Mouse (Mus musculus) adrenal gland, adult 8-10 months (tissue): ENCODE measurements around the gene Eloa. TPM values are rescaled to one million over a fixed set of nuclear protein-coding genes. Genes with fewer than 3 reads are reported as not detected.
"Not testable (repeated sequence)": the region's sequence is repeated elsewhere in the genome, so short reads cannot be mapped to it uniquely, and the experiment has no call there.

Experiments
- DNase-seq: peaks from one replicate; pipeline ENCODE4 v3.0.0; 2022
- total RNA-seq, 4 experiments: library from RNA; stranded (reverse); gene quantifications; 2 replicates each; pipeline ENCODE4 v1.2.4; 2022

Gene Eloa
- total RNA-seq, 4 experiments from 2014 or later = 38.6 to 44.8 (median 43.9) TPM

DNA sequence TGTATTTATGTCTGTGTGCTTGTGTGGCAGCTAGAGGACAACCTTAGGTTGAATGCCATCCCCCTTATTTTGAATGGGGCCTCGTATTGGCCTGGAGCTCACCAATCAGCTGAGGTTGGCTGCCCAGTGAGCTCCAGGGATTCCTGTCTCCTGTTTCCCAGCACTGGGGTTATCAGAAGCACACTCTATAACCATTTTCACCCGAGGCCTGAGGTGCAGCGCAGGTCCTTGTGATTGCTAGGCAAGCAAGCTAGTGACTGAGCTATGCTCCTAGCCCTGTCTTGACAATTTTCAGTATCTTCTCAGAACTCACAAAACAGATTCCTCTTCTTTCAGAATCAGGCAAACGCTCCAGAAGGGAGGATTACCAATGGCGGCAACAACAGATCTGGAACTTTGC, 37.0 kb downstream of the Eloa start:
- DNase-seq = no peak

DNA sequence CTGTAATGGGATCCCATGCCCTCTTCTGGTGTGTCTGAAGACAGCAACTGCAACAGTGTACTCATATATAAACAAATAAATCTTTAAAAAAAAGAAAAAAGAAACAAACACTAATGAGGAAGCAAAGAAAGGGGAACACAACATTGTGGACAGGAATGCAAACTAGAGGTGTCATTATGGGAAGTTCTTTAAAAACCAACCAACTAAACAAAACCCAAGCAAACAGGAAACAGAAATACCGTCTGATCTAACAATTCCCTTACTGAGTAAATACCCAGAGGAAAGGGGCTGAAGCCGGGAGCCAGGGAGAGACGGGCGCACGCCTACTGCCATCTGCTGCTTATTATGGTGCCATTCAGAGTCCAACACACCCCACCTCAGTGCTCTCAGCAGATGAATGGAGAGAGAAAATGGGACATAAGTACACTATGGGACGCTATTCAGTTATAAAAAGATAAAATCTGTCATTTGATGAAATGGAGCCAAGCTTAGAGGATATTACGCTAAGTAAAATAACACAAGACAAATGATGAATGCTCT, 40.0 kb downstream of the Eloa start:
- no peak for DNase-seq

DNA sequence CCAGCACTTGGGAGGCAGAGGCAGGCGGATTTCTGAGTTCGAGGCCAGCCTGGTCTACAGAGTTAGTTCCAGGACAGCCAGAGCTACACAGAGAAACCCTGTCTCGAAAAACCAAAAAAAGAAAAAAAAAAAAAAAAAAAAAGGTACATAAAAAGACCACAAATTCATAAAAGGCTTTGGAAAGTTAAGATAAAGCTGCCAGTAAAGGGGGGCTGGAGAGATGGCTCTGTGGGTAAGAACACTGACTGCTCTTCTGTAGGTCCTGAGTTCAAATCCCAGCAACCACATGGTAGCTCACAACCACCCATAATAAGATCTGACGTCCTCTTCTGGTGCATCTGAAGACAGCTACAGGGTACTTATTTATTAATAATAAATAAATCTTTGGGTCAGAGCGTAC, 41.3 kb downstream of the Eloa start:
- DNase-seq = not testable (repeated sequence)

GRCm38 (mm10) chr4:135976146-135976545, 45.4 kb downstream of the Eloa start:
- no peak for DNase-seq

DNA sequence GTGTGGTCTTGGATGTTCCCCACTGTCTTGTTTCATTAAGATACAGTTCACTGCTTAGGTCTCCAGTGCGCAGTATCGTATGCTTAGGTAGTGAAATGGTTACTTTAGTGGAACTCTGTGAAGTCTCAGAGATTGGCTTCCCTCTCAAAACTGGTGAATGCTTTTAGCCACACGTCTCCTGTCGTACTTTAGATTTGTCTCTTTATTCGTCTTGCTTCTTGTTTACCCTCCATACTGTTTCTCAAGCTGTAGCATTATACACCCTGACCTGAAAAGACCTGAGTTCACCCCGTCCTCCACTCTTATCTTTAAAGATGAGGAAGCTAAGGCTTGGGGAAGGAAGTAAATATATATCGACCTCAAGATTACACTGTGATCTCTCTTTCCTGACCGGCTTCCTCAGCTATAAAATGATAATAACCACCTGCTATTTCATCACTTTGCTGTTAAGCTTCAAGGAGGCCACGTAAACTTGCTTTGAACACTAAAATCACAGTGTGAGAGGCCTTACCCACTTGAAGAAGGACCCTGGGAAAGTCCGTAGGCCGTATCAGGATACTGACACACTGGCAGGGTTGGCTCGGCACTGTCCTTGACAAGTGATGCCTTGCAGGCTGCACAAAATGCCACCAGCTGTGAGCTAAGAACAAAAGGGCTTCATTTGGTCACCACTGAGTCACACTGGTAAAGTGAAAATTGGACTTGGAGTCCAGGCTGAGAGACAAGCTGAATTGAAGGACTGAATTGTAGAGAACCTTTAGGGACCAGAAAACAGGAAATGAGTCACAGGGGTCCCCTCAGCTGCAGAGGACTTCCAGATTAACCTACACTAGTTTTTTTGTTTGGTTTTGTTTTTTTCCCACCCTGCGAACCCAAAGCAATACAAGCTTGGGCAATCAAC, 48.4 kb downstream of the Eloa start:
- peak; percentile 7 for DNase-seq

DNA sequence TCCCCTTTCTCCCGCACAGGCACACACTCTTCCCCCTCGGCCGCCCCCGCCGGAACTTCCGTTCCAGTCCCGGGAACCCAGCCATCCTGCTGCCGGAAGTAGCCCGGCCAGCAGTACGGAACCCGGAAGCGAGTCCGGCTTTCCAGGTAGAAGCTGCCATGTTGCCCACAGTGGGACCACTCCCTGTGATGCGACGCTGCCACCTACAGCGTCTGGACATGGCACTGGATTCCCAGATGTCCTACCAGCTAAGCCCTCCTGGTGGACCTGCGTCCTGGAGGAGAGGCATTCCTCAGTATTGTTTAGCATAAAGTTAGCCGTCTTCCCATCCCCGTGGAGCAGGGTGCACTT, 49.0 kb downstream of the Eloa start, which contains the start of gene Lypla2:
Gene Lypla2 (minus strand): TSS at position 71 of the 351 bp plus-strand sequence.
- DNase-seq = peak; percentile 85

DNA sequence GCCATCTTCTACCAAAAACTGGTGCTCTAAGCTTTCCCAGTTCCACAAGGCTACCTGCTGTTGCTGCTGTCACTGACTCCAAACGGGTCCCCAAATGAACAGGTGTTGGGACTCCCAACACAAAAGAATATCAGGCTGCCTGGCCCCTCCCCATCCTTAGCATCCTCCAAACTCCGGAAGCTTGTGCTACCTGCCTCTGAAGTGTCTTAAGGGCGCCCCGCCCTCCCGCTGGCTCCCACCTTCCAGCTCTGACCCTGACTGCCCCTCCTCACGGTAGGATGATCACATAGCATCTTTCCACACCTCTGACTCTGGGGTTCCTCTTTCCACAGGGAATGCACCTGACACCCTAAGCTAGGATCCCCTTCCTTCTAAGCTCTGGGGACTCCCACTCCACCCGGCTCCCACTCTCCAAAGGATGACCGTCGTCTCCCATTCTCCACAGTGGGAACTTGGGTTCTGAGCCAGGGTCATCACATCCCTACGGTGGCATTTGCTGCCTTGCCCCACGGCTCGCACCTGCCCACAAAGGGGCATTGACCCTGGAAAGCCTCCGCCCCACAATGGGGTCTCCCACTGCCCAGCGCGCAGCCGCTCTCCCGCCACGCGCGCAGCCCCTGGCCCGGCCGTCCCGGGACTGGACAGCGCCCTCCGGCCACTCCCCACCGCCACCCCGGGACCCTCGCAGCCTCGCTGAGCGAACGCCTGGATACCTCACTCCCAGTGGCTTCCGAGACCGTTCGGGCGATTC, 49.6 kb downstream of the Eloa start:
- no peak for DNase-seq

DNA sequence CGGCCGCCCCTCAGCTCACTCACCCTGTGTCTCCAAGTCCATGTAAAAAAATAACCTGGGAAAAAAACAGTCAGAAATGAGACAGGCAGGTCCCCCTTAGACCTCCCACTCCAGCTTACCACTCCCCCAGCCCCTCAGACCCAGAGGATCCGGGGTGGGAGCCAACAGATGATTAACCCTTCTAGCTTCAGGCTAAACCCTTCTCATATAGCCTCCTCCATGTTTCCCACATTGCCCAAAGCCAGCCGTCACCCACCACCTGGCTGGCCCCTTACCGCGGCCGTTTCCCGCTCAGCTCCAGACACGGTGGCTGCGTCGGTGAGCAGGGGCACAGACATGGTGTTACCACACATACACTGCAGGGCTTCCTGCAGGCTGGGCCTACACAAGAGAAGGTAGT, 51.0 kb downstream of the Eloa start:
- DNase-seq = no peak

GRCm38 (mm10) chr4:135969070-135969750, 52.4 kb downstream of the Eloa start:
- DNase-seq = peak; percentile 10

GRCm38 (mm10) chr4:135968271-135968869, 53.2 kb downstream of the Eloa start:
- peak; percentile 12 for DNase-seq

GRCm38 (mm10) chr4:135967086-135967760, 54.3 kb downstream of the Eloa start:
- DNase-seq = peak; percentile 20

DNA sequence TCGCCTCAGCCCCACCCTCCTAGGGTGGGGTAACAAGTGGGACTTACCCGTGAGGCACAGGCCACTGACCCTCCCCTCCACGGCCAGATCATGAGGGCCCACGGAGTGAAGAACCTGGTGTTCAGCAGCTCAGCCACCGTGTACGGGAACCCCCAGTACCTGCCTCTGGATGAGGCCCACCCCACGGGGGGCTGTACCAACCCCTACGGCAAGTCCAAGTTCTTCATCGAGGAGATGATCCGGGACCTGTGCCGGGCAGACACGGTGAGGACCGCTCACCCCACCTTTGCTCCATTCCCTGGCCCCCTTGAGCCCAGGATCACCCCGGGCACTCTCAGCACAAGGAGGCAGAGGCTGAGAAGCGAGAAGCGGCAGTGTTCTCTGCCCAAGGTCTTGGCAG, 55.3 kb downstream of the Eloa start:
- peak; percentile 8 for DNase-seq

- no peak for DNase-seq
These were observed 56.5 kb downstream of the Eloa start for GRCm38 (mm10) chr4:135965113-135965512.

DNA sequence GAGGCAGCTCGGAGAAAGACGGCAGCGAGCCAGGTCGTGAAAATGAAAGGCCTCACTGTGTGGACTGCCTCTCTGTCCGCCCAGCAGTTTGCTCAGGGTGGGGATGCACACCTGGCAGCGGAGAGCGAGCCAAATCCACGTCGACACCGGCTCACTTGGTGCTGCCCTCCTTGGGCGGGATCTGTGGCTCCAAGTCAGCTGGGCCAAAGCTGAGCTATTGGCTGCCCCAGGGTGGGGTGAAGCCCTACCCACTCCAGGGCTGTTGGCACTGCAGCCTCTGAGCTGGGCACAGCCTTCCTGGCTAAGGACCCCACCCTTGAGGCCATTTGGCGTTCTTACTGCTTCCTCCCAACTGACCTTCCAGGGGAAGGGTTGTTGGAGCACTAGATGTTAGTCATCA, 57.1 kb downstream of the Eloa start:
- peak; percentile 73 for DNase-seq

GRCm38 (mm10) chr4:135963457-135964193, 57.9 kb downstream of the Eloa start, which contains the start of gene Gale:
TSS of gene Gale (plus strand) at chr4:135963727.
- DNase-seq = peak; percentile 93

GRCm38 (mm10) chr4:135962946-135963345, 58.6 kb downstream of the Eloa start:
- DNase-seq = no peak

GRCm38 (mm10) chr4:135962198-135962597, 59.4 kb downstream of the Eloa start:
- peak; percentile 6 for DNase-seq

DNA sequence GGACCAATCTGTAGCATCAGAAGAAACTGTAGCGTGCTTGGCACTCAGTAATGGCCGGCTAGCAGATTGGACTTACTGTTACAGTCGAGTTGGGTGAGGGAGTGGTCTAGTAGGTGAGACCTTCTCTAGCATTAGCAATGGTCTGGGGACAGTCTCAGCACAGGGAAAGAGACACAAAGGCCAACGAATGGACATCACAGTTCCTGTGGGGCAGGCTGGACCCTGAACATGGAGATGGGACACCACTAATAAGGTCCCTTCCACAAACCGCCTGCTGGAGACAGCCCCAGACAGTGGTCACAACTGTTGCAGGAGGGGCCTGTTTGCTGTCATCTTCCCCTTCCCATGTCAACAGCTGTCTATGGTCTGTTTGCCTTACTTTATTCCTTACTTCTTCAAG, 59.9 kb downstream of the Eloa start:
- DNase-seq = no peak

DNA sequence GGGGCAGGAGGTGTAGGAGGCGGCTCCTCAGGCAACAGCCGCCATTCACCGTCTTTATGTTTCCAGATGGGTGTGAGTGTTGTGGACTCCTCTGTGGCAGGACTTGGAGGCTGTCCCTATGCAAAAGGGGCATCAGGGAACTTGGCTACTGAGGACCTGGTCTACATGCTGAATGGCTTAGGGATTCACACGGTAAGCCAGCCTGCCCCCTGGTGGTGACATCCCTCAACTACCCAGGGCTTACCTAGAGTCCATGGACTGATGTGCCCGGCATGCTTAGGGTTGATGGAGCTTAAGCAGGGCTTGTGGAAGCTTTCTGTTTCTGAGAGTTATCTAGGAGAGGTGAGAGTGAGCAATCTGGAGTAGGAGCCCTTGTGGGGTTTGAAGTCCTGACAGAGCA, 60.8 kb downstream of the Eloa start:
- DNase-seq = no peak

- no peak for DNase-seq
These were observed 63.2 kb downstream of the Eloa start for GRCm38 (mm10) chr4:135958354-135958753.

GRCm38 (mm10) chr4:135955886-135956285, 65.7 kb downstream of the Eloa start:
- DNase-seq = no peak
